ENCODE assay signal across 29 mouse cellular contexts in the genomic region with DNA sequence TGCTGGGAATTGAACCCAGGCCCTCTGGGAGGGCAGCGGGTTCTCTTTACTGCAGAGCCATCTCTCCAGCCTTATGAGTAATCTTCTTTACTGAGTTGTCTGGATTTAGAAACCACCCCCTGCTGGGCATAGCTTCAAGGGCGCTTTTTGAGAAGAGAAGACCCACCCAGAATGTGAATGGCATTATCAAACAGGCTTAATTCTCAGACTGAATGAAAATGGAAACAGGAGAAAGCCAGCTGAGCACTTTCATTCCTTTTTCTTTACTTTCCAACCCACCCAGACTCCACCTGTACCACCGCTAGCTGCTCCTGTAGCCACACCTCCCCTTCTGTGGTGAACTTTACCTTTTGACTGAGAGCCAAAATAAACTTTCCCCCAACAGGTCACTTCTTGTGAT. TPM values are rescaled to one million over a fixed set of nuclear protein-coding genes. Genes with fewer than 3 reads are reported as not detected.
"Had no signal": no experiment of that assay in that cellular context is flagged by ENCODE, and none has a peak within 500 bp of the region (broad histone marks: within the 10 kb centered on the region; RNA-seq: fewer than 3 reads in every experiment).

No protein-coding gene starts in this region.

- DNase-seq: kidney, adult 11 months; kidney, postnatal 10 days; kidney, postnatal 4 days; left cerebral cortex, postnatal 4 days; lung, adult 18-20 months; lung, postnatal 10 days; lung, postnatal 36 days; retina, postnatal 1 day; thymus, postnatal 25 days had no signal

- ATAC-seq: midbrain, embryonic 13.5 days; midbrain, embryonic 16.5 days had no signal

- H3K4me3 ChIP-seq: kidney, embryonic 15.5 days; limb, embryonic 12.5 days; limb, embryonic 15.5 days; lung, embryonic 15.5 days; megakaryocyte, embryonic 14.5 days; midbrain, embryonic 10.5 days; midbrain, embryonic 13.5 days; myocyte; neural tube, embryonic 13.5 days had no signal

- H3K4me1 ChIP-seq: kidney, embryonic 15.5 days; limb, embryonic 12.5 days; limb, embryonic 15.5 days; lung, embryonic 15.5 days; midbrain, embryonic 10.5 days; midbrain, embryonic 13.5 days; neural tube, embryonic 13.5 days had no signal

- H3K36me3 ChIP-seq: kidney, embryonic 15.5 days; limb, embryonic 12.5 days; limb, embryonic 15.5 days; lung, embryonic 15.5 days; midbrain, embryonic 10.5 days; midbrain, embryonic 13.5 days; neural tube, embryonic 13.5 days had no signal

- H3K27me3 ChIP-seq: kidney, embryonic 15.5 days; limb, embryonic 12.5 days; lung, embryonic 15.5 days; megakaryocyte, embryonic 14.5 days; midbrain, embryonic 13.5 days; neural tube, embryonic 13.5 days had no signal

- H3K9me3 ChIP-seq: kidney, embryonic 15.5 days; limb, embryonic 12.5 days; limb, embryonic 15.5 days; lung, embryonic 15.5 days; megakaryocyte, embryonic 14.5 days; midbrain, embryonic 10.5 days; midbrain, embryonic 13.5 days; neural tube, embryonic 13.5 days had no signal

- H3K9ac ChIP-seq: kidney, embryonic 15.5 days; limb, embryonic 12.5 days; limb, embryonic 15.5 days; liver, embryonic 14.5 days; lung, embryonic 15.5 days; midbrain, embryonic 13.5 days; neural tube, embryonic 13.5 days had no signal

- H3K27ac ChIP-seq: kidney, embryonic 15.5 days; limb, embryonic 12.5 days; limb, embryonic 15.5 days; liver, embryonic 14.5 days; lung, embryonic 15.5 days; midbrain, embryonic 10.5 days; midbrain, embryonic 13.5 days; neural tube, embryonic 13.5 days had no signal

RNA-seq across cellular contexts. Expression of a gene that starts 5.5 kb away (rescaled TPM):
- total RNA-seq: monocyte, adult 5-6 weeks; neutrophil, adult 5-6 weeks had no signal

RNA-seq across cellular contexts. Expression of a gene that starts 6.1 kb away (rescaled TPM):
- total RNA-seq: monocyte, adult 5-6 weeks; neutrophil, adult 5-6 weeks had no signal

RNA-seq across cellular contexts. Expression of a gene that starts 14.4 kb away (rescaled TPM):
- total RNA-seq: layer of hippocampus, adult 18-20 months; layer of hippocampus, postnatal 14 days; left cerebral cortex, postnatal 14 days; monocyte, adult 5-6 weeks had no signal
- polyA plus RNA-seq: kidney, embryonic 15.5 days; limb, embryonic 12.5 days; liver, embryonic 14.5 days; lung, embryonic 15.5 days; midbrain, embryonic 10.5 days; myocyte; small intestine, adult 2 months; spleen, adult 2 months; stomach, embryonic 16.5 days; thymus, postnatal 0 days had no signal

RNA-seq across cellular contexts. Expression of a gene that starts 27.8 kb away (rescaled TPM):
- total RNA-seq: monocyte, adult 5-6 weeks; neutrophil, adult 5-6 weeks had no signal
- polyA plus RNA-seq: limb, embryonic 12.5 days; limb, embryonic 15.5 days; liver, embryonic 14.5 days; small intestine, adult 2 months; spleen, adult 2 months; stomach, embryonic 16.5 days; thymus, postnatal 0 days had no signal
